Mouse (Mus musculus): ENCODE results near the gene Ephb2.

DNA sequence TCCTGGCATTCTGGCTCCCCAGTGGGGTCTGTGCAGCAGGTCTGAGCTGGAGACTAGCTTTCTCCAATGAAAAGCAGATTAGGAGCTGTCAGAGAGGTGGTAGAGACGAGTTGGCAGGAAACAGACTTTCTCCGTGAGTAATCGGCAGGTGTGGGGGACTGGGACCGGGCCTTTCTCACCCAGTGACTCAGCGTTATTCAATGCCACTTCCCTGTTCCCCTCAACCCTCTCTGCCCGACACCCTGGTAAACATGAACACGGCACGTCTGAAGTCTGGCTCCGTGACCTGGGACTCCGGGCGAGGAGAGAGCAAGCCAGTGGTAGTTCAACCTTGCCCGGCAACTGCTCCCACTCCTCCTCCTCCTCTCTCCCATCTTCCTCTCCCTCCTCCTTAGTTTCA lies 33.3 kb downstream of the Ephb2 start:
- TF ChIP-seq CTCF (IDR thresholded peaks at IDR 0.05; ENCODE audit: low read depth) = no peak
- TF ChIP-seq EP300 (IDR thresholded peaks at IDR 0.05; ENCODE audit: low read depth) = no peak
